ENCODE assay signal across 13 mouse cellular contexts in the genomic region with DNA sequence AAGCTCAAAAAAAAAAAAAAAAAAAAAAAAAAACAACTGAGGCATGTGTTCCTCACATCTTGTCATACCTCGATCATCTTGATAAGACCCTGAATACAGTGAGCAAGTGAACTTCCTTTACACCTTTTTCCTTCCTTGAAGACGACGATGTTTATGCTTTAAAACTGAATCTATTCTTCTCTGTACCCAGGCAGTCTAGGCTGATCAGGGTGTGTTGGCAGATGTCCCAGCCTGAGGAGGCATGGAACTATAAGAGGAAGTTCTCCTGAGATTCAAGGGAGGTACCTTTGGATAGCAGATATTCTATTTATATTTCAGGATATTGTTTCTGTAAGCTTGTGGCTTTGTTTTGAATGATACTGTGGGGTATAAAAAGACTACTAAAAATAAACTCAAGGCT. TPM values are rescaled to one million over a fixed set of nuclear protein-coding genes. Genes with fewer than 3 reads are reported as not detected.
DNase-seq lines count a peak whose midpoint lies in the region; ATAC-seq and TF ChIP-seq lines count a peak whose summit lies in the region.
"Had no signal": no experiment of that assay in that cellular context is flagged by ENCODE, and none has a peak within 500 bp of the region (broad histone marks: within the 10 kb centered on the region; RNA-seq: fewer than 3 reads in every experiment).

No protein-coding gene starts in this region.

- no peak overlapping the region for H3K27ac ChIP-seq in heart, embryonic 11.5 days (ENCODE audit: low read depth, low read length)
- H3K27ac ChIP-seq in MEL (ENCODE audit: control insufficient read depth, low read depth, low read length): no peak overlapping the region
- H3K27ac ChIP-seq in heart, embryonic 13.5 days (replicated peaks): peak overlapping the region; percentile 77
- no peak overlapping the region for H3K27ac ChIP-seq in midbrain, embryonic 15.5 days
- H3K27ac ChIP-seq: forebrain, embryonic 10.5 days; liver, embryonic 15.5 days had no signal

- no peak for ATAC-seq in heart, embryonic 11.5 days (replicated peaks; ENCODE audit: insufficient number of reproducible peaks, low FRiP score, low TSS enrichment)
- no peak for ATAC-seq in heart, embryonic 13.5 days (ENCODE audit: extremely low read depth, insufficient number of reproducible peaks, low FRiP score, low TSS enrichment)
- no peak for ATAC-seq in midbrain, embryonic 15.5 days (replicated peaks)
- no peak for ATAC-seq in granulocyte monocyte progenitor cell, adult 5-6 weeks (replicated peaks; ENCODE audit: poor library complexity, severe bottlenecking)

- H3K9me3 ChIP-seq in heart, embryonic 11.5 days (replicated peaks; ENCODE audit: control insufficient read depth, low read length): peaks cover 2% of the 10 kb centered on the region; the same call in 1 of the 2 replicates
- H3K9me3 ChIP-seq in MEL (replicated peaks; ENCODE audit: insufficient read depth, low read length): no peaks in the 10 kb centered on the region
- peaks cover 16% of the 10 kb centered on the region for H3K9me3 ChIP-seq in heart, embryonic 13.5 days
- H3K9me3 ChIP-seq in midbrain, embryonic 15.5 days: no peaks in the 10 kb centered on the region
- H3K9me3 ChIP-seq: liver, embryonic 15.5 days had no signal

- no peak overlapping the region for H3K9ac ChIP-seq in heart, embryonic 11.5 days (ENCODE audit: low read depth, low read length)
- no peak overlapping the region for H3K9ac ChIP-seq in MEL (ENCODE audit: control insufficient read depth, low read depth, low read length, poor library complexity, severe bottlenecking)
- H3K9ac ChIP-seq in heart, embryonic 13.5 days: no peak overlapping the region
- no peak overlapping the region for H3K9ac ChIP-seq in midbrain, embryonic 15.5 days
- H3K9ac ChIP-seq: liver, embryonic 15.5 days had no signal

- no peaks in the 10 kb centered on the region for H3K79me2 ChIP-seq in MEL (ENCODE audit: control insufficient read depth, insufficient read depth, low read length, poor library complexity)

- DNase-seq in heart, adult 18-20 months: peak; percentile 69 to 74
- DNase-seq in MEL (ENCODE audit: low read depth, low spot score): peak; percentile 41
- peak; percentile 23 for DNase-seq in lung, adult 2 months
- no peak for DNase-seq in c-Kit-positive CD71-positive TER-119-positive erythroid progenitor cells, embryonic 14.5 days (ENCODE audit: low spot score)

- H3K4me1 ChIP-seq in heart, embryonic 11.5 days (ENCODE audit: control insufficient read depth, insufficient read depth, low read length): no peaks in the 10 kb centered on the region
- no peaks in the 10 kb centered on the region for H3K4me1 ChIP-seq in MEL (ENCODE audit: control insufficient read depth in 1 of 2, insufficient read depth in 2 of 2, low read length in 2 of 2)
- H3K4me1 ChIP-seq in heart, embryonic 13.5 days: peaks cover 25% of the 10 kb centered on the region
- H3K4me1 ChIP-seq in lung, adult 2 months (ENCODE audit: control insufficient read depth, insufficient read depth, low read length): no peaks in the 10 kb centered on the region
- H3K4me1 ChIP-seq in midbrain, embryonic 15.5 days: no peaks in the 10 kb centered on the region
- H3K4me1 ChIP-seq: forebrain, embryonic 10.5 days; liver, embryonic 15.5 days had no signal

- no peaks in the 10 kb centered on the region for H3K27me3 ChIP-seq in heart, embryonic 11.5 days (ENCODE audit: control insufficient read depth, insufficient read depth, low read length)
- H3K27me3 ChIP-seq in MEL (ENCODE audit: control insufficient read depth in 1 of 2, insufficient read depth in 2 of 2, low read length in 2 of 2): no peaks in the 10 kb centered on the region
- H3K27me3 ChIP-seq in heart, embryonic 13.5 days (replicated peaks): no peaks in the 10 kb centered on the region
- H3K27me3 ChIP-seq in midbrain, embryonic 15.5 days (replicated peaks): no peaks in the 10 kb centered on the region
- H3K27me3 ChIP-seq: liver, embryonic 15.5 days had no signal

- no peak for TF ChIP-seq CTCF in MEL (IDR thresholded peaks at IDR 0.05 in 2 of 3, conservative IDR thresholded peaks at IDR 0.05 in 1 of 3; ENCODE audit: control insufficient read depth in 1 of 3, insufficient read depth in 1 of 3, low read depth in 2 of 3, low read length in 3 of 3, poor library complexity in 1 of 3, severe bottlenecking in 1 of 3)
- TF ChIP-seq CTCF in lung, adult 2 months (IDR thresholded peaks at IDR 0.05; ENCODE audit: insufficient read depth, low read length): no peak

- no peak for TF ChIP-seq POLR2A in MEL (IDR thresholded peaks at IDR 0.05; ENCODE audit: control insufficient read depth in 1 of 2, insufficient read depth in 1 of 2, low read depth in 1 of 2, low read length in 2 of 2, poor library complexity in 1 of 2)
- no peak for TF ChIP-seq POLR2A in lung, adult 2 months (IDR thresholded peaks at IDR 0.05; ENCODE audit: borderline replicate concordance, extremely low read depth, low read depth, low read length)

- TF ChIP-seq EP300 in MEL (IDR thresholded peaks at IDR 0.05; ENCODE audit: low read depth in 1 of 2, low read length in 2 of 2): no peak

- H3K36me3 ChIP-seq in heart, embryonic 11.5 days (ENCODE audit: control insufficient read depth, insufficient read depth, low read length): peaks cover 11% of the 10 kb centered on the region
- H3K36me3 ChIP-seq in MEL (ENCODE audit: control insufficient read depth in 1 of 2, insufficient read depth in 2 of 2, low read length in 2 of 2): no peaks in the 10 kb centered on the region
- peaks cover 16% of the 10 kb centered on the region for H3K36me3 ChIP-seq in heart, embryonic 13.5 days
- peaks cover 14% of the 10 kb centered on the region for H3K36me3 ChIP-seq in midbrain, embryonic 15.5 days (replicated peaks)

- TF ChIP-seq RAD21 in MEL (IDR thresholded peaks at IDR 0.05; ENCODE audit: low read depth, low read length): no peak

- H3K4me2 ChIP-seq in heart, embryonic 11.5 days: no peak overlapping the region
- H3K4me2 ChIP-seq in heart, embryonic 13.5 days: peak overlapping the region; percentile 24; the same call in 1 of the 2 replicates
- no peak overlapping the region for H3K4me2 ChIP-seq in midbrain, embryonic 15.5 days
- H3K4me2 ChIP-seq: liver, embryonic 15.5 days had no signal

- H3K4me3 ChIP-seq in heart, embryonic 11.5 days (ENCODE audit: low read depth, low read length): no peak overlapping the region
- H3K4me3 ChIP-seq in MEL (ENCODE audit: control insufficient read depth in 1 of 2, insufficient read depth in 1 of 2, low read depth in 2 of 2, low read length in 2 of 2): no peak overlapping the region
- H3K4me3 ChIP-seq in heart, embryonic 13.5 days: no peak overlapping the region
- no peak overlapping the region for H3K4me3 ChIP-seq in lung, adult 2 months (replicated peaks; ENCODE audit: extremely low read depth, low read depth, low read length)
- H3K4me3 ChIP-seq in midbrain, embryonic 15.5 days: no peak overlapping the region
- H3K4me3 ChIP-seq: forebrain, embryonic 10.5 days; liver, embryonic 15.5 days had no signal

- 69% methylated on average over 3 of the region's 3 CpGs for WGBS in heart, embryonic 11.5 days (ENCODE audit: insufficient replicate concordance)
- 34% methylated on average over 3 of the region's 3 CpGs for WGBS in heart, embryonic 13.5 days
- 23% methylated on average over 3 of the region's 3 CpGs for WGBS in lung, adult 2 months
- WGBS in midbrain, embryonic 15.5 days: 79% methylated on average over 3 of the region's 3 CpGs

TF ChIP-seq in MEL, 35 proteins besides CTCF, POLR2A, EP300 and RAD21:
- TF ChIP-seq GABPA (IDR thresholded peaks at IDR 0.05; ENCODE audit: low read depth, low read length): no peak
- TF ChIP-seq MYC (IDR thresholded peaks at IDR 0.05; ENCODE audit: low read depth, low read length): no peak
- no peak for TF ChIP-seq MEF2A (IDR thresholded peaks at IDR 0.05; ENCODE audit: extremely low read depth, insufficient replicate concordance, low read depth, low read length, poor library complexity, severe bottlenecking)
- TF ChIP-seq NELFE (IDR thresholded peaks at IDR 0.05; ENCODE audit: low read depth, low read length): no peak
- TF ChIP-seq JUND (IDR thresholded peaks at IDR 0.05; ENCODE audit: low read depth, low read length): no peak
- peak; percentile 42; the same call in 1 of the 2 replicates for TF ChIP-seq ZNF384 (IDR thresholded peaks at IDR 0.05; ENCODE audit: low read depth, low read length)

RNA-seq across cellular contexts. Expression of a gene that starts 1.4 kb away (rescaled TPM):
- 10 to 100 TPM; 93.9 to 96.1 TPM for total RNA-seq in heart, adult 18-20 months (2021)
- polyA plus RNA-seq in heart, embryonic 11.5 days (2014; fragmentation: Nextera tagmentation; extraction: Ambion mirVana): 94.7 and 101 TPM in 2 replicates
- total RNA-seq in MEL (2012; rRNA removed): 17.4 and 18.3 TPM in 2 replicates
- 10 to 100 TPM in 1 of 2 experiments, not detected in 1; 78.1 TPM for polyA plus RNA-seq in MEL (2012; ENCODE audit: insufficient read depth in 1 of 2, insufficient read length in 2 of 2, low read depth in 1 of 2, low replicate concordance in 2 of 2, missing spikeins in 1 of 2)
- polyA plus RNA-seq in heart, embryonic 13.5 days (2015; fragmentation: Nextera tagmentation; extraction: Ambion mirVana): 116 and 118 TPM in 2 replicates
- polyA plus RNA-seq in lung, adult 2 months (2012; rRNA removed): 241 and 301 TPM in 2 replicates
- 170 and 179 TPM in 2 replicates for polyA plus RNA-seq in midbrain, embryonic 15.5 days (2015; fragmentation: Nextera tagmentation; extraction: Ambion mirVana)
- total RNA-seq in granulocyte monocyte progenitor cell, adult 5-6 weeks (2014; fragmentation: Nextera tagmentation): 26.0 and 34.2 TPM in 2 replicates
- 14.2 and 16.2 TPM in 2 replicates for total RNA-seq in granulocyte monocyte progenitor cell, adult 5-6 weeks (2017)

RNA-seq across cellular contexts. Expression of a gene that starts 15.5 kb away (rescaled TPM):
- total RNA-seq in heart, adult 18-20 months (2021): not detected
- not detected in 2 replicates for polyA plus RNA-seq in heart, embryonic 11.5 days (2014; fragmentation: Nextera tagmentation; extraction: Ambion mirVana)
- total RNA-seq in MEL (2012; rRNA removed): not detected in 2 replicates
- not detected for polyA plus RNA-seq in MEL (2012; ENCODE audit: insufficient read depth in 1 of 2, insufficient read length in 2 of 2, low read depth in 1 of 2, low replicate concordance in 2 of 2, missing spikeins in 1 of 2)
- not detected in 2 replicates for polyA plus RNA-seq in heart, embryonic 13.5 days (2015; fragmentation: Nextera tagmentation; extraction: Ambion mirVana)
- polyA plus RNA-seq in lung, adult 2 months (2012; rRNA removed): not detected in 2 replicates
- polyA plus RNA-seq in midbrain, embryonic 15.5 days (2015; fragmentation: Nextera tagmentation; extraction: Ambion mirVana): not detected in 2 replicates
- not detected in 2 replicates for total RNA-seq in granulocyte monocyte progenitor cell, adult 5-6 weeks (2014; fragmentation: Nextera tagmentation)
- not detected in 2 replicates for total RNA-seq in granulocyte monocyte progenitor cell, adult 5-6 weeks (2017)
- polyA plus RNA-seq: forebrain, embryonic 10.5 days; intestine, embryonic 14.5 days; liver, embryonic 15.5 days; neural tube, embryonic 11.5 days; stomach, embryonic 14.5 days had no signal
